Mouse (Mus musculus) C2C12 (cell line): ENCODE data around the gene Mtrex.

Experiments used
- CTCF ChIP-seq: IDR thresholded peaks from one replicate; pipeline ENCODE4 v1.5.1; 2011; ENCODE audit not compliant: control insufficient read depth, insufficient read depth, insufficient read length
- MAX ChIP-seq: IDR thresholded peaks from one replicate; pipeline ENCODE4 v1.6.1; 2011; ENCODE audit warnings: mild to moderate bottlenecking, control low read depth
- MYOD1 ChIP-seq: IDR thresholded peaks from one replicate; pipeline ENCODE4 v1.6.1; 2011; ENCODE audit warnings: low read depth; ENCODE audit not compliant: control insufficient read depth, insufficient read length
- MYOG ChIP-seq: IDR thresholded peaks from one replicate; pipeline ENCODE4 v1.6.1; 2011; ENCODE audit not compliant: control insufficient read depth, insufficient read length; ENCODE audit errors: extremely low read depth
- USF1 ChIP-seq: IDR thresholded peaks from one replicate; pipeline ENCODE4 v1.6.1; 2011; ENCODE audit warnings: low read depth, mild to moderate bottlenecking, control low read depth, moderate library complexity

GRCm38 (mm10) chr13:112825479-112825878, 101.7 kb downstream of the Mtrex start:
- TF ChIP-seq MAX = no peak
- TF ChIP-seq CTCF = no peak
- no peak for TF ChIP-seq USF1
- TF ChIP-seq MYOD1 = no peak
- TF ChIP-seq MYOG = no peak
